Mouse (Mus musculus): ENCODE data around the gene Skap1.

The Skap1 gene

DNA sequence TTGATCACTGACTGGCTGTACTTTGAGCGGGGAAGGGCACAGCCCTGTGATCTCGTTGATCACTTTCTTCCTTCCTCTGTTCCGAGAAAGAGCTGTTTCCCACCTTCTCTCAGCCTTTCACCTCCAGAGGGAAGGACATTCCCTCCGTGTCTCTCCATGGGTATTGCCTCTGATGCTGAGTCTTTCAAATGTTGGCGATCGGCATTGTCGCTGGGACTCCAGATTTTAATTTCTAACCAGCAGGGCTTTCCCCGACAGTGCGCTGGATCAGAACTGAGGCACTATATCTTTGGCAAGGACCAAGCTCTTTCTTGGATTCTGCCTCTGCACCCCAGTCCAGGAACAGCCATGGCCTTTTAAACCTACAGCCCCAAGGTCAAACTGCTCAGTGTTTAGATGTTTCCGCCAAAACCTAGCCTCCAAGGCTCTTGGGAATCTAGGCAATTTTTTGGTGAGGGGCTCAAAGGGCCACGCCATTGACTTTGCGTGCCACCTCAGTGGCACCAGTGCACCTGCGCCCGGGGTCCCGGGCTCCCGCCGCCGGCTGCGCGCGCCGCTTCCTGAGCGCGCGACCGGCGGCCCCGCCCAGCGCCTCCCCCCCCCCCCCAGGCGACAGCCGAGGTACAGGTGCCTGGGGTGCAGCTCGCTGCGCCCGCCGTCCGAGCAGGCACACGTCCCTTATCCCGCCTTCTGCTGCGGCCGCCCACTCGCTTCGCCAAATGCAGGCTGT lies at the start of gene Skap1:
Gene Skap1, plus strand, starts transcription at position 608 of the 730 bp plus-strand sequence.
- in situ Hi-C loops (cut with MseI, MboI): no loop called here

GRCm38 (mm10) chr11:96421074-96421473 lies 43.3 kb upstream of the Skap1 start:
- in situ Hi-C loops (cut with MseI, MboI): no loop called here

- in situ Hi-C loops (cut with MseI, MboI): no loop called here
These were observed 42.7 kb upstream of the Skap1 start for GRCm38 (mm10) chr11:96421517-96422265.

DNA sequence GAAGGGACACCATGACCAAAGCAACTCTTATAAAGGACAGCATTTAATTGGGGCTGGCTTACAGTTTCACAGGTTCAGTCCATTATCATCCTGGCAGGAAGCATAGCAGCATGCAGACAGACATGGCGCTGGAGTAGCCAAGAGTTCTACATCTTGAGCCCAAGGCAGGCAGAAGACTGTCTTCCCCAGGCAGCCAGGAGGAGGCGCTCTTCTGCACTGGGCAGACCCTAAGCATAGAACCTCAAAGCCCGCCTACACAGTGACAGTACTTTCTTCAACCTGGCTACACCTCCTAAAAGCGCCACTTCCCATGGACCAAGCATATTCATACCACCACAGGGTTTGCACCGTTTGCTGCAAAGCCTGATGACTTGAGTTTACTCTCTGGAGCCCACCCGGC lies 39.2 kb upstream of the Skap1 start:
- in situ Hi-C loops (cut with MseI, MboI): no loop called here

DNA sequence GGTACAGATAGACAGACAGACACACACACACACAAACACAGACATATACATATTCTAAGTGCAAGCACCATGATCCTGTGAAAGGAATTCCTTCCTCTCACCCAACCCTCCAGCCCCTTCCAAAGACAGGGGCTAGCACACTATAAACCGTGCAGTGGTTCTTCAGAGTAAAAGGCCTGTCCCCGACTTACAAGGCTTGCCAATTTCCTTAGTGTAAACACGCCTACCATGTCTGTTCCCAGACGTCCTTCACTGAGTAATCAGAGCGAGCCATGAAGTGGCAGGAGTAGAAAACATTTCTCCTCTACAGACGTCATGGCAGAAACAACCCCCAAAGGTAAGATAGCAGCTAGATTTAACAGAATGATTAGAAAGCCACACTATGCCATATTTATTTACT lies 38.2 kb upstream of the Skap1 start:
- in situ Hi-C loops (cut with MseI, MboI): no loop called here

DNA sequence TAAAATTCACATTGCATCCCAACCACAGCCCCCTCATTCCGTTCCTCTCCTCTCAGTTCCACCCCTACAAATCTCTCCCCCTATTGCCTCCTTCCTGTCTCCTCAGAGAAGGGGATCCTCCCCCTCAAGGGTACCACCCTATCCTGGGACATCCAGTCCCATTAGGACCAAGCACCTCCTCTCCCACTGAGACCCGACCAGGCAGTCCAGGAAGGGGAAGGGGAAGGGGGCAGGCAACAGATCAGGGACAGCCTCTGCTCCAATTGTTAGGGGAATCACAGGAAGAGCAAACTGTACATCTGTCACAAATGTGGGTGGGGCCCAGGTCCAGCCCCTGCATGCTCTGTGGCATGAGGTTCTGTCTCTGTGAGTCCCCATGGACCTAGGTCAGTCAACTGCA lies 37.6 kb upstream of the Skap1 start:
- in situ Hi-C loops (cut with MseI, MboI): no loop called here

DNA sequence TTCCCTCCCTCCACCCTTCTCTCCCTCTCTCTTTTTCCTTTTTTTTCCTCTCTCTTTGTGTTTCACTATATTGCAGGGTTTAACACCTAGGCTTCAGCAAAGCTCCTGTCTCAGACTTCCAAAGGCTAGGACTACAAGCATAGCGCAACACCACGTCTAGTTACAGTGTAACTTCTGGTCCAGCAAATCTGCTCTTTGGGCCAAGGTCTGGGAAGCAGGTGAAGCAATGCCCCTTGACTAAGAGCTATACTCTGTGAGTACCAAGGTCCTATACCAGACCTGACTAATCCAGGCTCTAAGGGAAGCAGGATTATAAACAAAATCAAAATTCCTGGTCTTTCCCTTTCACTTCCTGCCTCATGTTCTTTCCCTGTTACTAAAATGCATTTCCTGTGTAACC lies 35.3 kb upstream of the Skap1 start:
- in situ Hi-C loops (cut with MseI, MboI): no loop called here

- in situ Hi-C loops (cut with MseI, MboI): no loop called here
These were observed 34.5 kb upstream of the Skap1 start for GRCm38 (mm10) chr11:96429891-96430290.

- in situ Hi-C loops (cut with MseI, MboI): no loop called here
These were observed 32.5 kb upstream of the Skap1 start for GRCm38 (mm10) chr11:96431871-96432270.

- in situ Hi-C loops (cut with MseI, MboI): no loop called here
These were observed 29.5 kb upstream of the Skap1 start for GRCm38 (mm10) chr11:96434888-96435287.

- in situ Hi-C loops (cut with MseI, MboI): no loop called here
These were observed 27.9 kb upstream of the Skap1 start for GRCm38 (mm10) chr11:96436525-96436924.

- in situ Hi-C loops (cut with MseI, MboI): no loop called here
These were observed 25.6 kb upstream of the Skap1 start for GRCm38 (mm10) chr11:96438787-96439186.

DNA sequence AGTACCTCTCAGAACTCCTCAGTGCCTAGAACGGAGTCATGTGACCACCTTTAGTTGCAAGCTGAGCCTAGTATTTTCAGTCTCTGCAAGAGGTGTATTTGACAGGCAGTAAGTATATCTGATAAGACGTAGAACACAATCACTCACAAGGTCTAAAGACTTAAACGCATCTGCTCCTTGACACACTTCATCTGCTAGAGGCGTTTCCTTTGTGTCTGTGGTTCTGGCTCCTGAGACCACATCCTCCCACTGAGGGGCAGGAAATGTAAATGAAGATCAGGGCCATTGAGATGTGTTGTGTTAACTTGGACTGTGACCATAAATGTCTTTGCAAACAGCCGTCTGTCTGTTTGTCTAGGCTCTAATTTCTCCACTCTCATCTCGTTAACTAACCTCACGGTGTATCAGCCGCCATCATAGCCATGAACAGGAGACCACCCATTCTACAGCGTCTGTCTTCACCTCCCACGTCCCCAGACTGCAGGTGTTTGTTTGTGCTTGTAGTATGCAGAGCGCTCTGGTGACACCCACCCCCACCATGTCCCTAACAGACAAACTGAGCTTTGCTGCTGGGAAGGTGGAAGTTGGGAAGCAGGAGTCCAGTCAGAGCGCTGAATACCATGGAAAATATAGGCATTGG lies 22.7 kb upstream of the Skap1 start:
- in situ Hi-C loops (cut with MseI, MboI): no loop called here

DNA sequence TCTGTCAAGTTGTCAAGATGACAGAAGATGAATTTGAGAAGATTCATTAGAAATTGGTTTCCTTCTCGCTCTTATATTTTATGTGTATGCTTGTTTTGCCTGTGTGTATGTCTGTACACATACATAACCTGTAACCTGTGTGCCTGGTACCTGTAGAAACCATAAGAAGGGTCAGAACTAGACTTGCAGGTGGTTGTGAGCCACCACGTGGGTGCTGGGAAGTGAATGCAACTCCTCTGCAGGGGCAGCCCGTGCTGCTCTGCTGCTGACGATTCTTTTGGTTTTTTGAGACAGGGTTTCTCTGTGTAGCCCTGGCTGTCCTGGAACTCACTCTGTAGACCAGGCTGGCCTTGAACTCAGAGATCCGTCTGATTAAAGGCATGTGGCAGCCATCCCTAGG lies 21.9 kb upstream of the Skap1 start:
- in situ Hi-C loops (cut with MseI, MboI): no loop called here

DNA sequence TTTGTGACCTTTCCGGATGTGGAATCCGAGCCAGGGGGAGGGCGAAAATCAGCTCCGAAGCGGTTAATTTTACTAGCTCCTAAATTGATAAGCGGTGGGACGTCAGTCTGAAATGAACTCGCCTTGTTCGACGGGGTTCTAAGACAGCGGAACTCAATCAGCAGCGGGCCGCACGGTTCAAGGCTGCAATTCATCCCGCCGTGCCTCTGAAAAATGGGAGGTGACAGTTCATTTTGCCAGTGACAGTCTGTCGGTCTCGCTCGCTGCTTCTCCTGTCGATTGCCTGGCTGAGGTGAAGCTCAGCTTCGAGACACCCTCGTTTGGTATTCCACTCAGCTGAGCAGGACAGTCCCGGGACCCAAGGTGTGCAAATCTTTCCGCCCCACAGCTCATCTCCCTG lies 16.5 kb upstream of the Skap1 start:
- in situ Hi-C loops (cut with MseI, MboI): no loop called here

- in situ Hi-C loops (cut with MseI, MboI): no loop called here
These were observed 9.3 kb upstream of the Skap1 start for GRCm38 (mm10) chr11:96455111-96455510.

GRCm38 (mm10) chr11:96455699-96456326 lies 8.6 kb upstream of the Skap1 start:
- in situ Hi-C loops (cut with MseI, MboI): no loop called here

- in situ Hi-C loops (cut with MseI, MboI): no loop called here
These were observed 7.7 kb upstream of the Skap1 start for GRCm38 (mm10) chr11:96456508-96457305.

- in situ Hi-C loops (cut with MseI, MboI): no loop called here
These were observed 2.6 kb upstream of the Skap1 start for GRCm38 (mm10) chr11:96461766-96462165.

DNA sequence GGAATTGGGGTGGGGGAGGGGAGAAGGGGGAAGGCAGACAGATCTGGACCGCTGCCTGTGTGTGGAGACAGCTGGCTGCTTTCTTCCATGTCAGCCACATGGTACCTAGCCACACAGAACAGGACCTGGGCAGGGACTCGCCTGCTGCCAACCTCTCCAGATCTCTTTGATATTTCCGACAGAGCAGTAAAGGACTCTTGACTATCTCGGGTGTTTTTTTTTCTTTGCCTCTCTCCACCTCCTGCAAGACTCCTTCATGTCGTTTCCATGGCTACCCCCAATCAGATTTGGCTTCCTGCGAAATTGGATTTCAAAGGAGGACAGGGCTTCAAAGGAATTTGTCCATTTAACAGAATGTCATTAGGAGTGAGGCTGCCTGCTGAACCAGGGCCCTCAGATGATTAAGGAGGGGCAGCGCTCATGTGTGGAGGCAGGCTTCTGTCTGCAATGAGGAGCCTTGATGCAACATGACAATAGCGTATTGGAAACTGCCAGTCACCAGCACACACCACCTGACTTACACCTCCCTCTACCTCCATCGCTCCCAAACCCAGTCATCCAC lies 2.1 kb upstream of the Skap1 start:
- in situ Hi-C loops (cut with MseI, MboI): no loop called here

DNA sequence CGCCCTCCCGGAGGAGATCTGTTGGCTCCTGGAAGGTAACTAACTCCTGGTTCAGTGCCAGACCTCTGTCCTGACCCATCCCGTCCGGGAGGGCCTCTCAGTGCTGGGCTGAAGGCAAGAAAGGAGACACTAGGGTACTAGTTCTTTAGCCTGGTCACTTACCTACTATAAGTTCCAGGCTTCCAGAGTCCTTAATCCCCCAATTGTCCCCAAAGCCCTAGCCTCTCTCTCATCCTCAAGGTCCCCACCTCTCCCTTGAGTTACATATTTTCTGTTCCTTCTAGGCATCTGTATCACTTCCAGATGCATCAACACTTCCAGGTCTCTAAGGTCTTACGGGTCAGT lies 295 bp downstream of the Skap1 start:
- in situ Hi-C loops (cut with MseI, MboI): no loop called here
